Mouse (Mus musculus): ENCODE results near the gene Adgrl1. TPM values are rescaled to one million over a fixed set of nuclear protein-coding genes. Genes with fewer than 3 reads are reported as not detected.

The Adgrl1 gene
- polyA plus RNA-seq, 1 experiment from 2014 or later = 29.1 TPM

DNA sequence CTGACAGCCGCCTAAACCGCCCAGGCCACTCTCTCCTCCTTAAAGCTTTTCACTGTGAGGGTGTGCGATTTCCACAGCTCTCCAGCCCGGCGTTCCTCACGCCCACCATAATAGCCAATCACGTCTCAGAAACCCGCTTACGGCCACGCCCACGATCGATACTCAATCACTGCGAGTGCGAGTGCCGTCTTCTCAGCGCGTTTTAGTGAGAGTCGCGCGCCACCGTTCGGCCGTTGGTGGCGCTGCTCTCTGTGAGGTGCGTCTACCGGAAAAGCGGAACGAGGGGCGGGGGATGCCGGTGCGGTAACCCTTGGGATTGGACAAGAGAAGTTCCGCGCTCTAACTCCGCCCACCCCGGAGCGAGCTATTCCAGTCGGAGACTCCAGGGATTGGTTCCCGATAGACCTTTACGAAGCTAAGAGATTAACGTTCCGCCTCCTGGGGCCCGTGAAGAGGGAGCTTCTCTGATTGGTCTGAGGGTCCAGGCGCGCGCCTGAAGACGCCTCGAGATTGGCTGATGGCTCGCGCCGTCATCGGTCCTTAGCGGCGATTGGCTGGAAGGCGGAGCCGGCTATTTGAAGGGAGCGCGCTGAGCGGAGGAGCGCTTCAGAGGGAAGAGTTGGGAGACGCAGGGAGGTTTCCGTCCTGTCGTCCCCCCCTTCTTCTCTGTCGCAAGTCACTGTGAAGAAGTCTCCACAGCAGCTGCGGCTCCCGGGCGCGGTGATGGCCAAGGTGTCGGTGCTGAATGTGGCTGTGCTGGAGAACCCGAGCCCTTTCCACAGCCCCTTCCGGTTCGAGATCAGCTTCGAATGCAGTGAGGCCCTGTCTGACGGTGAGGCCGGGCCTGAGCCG lies 55.4 kb downstream of the Adgrl1 start, which contains the start of the genes Gm10644 and Asf1b:
Gene Gm10644 (minus strand): TSS at position 100 of the 852 bp plus-strand sequence.
Gene Asf1b (plus strand): TSS at position 402 of the 852 bp plus-strand sequence.
- peaks cover 9% of the 10 kb centered on the region for H3K4me1 ChIP-seq (ENCODE audit: insufficient read depth)
- H3K27ac ChIP-seq (ENCODE audit: low read depth) = 0 out of 2 replicates have a peak within 1 kb of the TSS, but pooled peaks have one; percentile 12
- under 1% methylated on average over 75 of the region's 75 CpGs for WGBS
- peak; percentile 91 for TF ChIP-seq CTCF (IDR thresholded peaks at IDR 0.05; ENCODE audit: low read depth)
- peak within 1 kb of the TSS; percentile 92 for H3K4me2 ChIP-seq
- H3K4me3 ChIP-seq (ENCODE audit: low read depth, low read length) = peak within 1 kb of the TSS; percentile 73
- ATAC-seq (ENCODE audit: insufficient read depth) = peak; percentile 100
- 0 out of 2 replicates have a peak, but pooled peaks cover under 1% of the 10 kb centered on the region for H3K36me3 ChIP-seq (ENCODE audit: insufficient read depth)
- H3K9ac ChIP-seq = peak within 1 kb of the TSS; percentile 58
- peak; percentile 100 for DNase-seq
- H3K27me3 ChIP-seq (ENCODE audit: insufficient read depth, low read length) = no peaks in the 10 kb centered on the region
- no peaks in the 10 kb centered on the region for H3K9me3 ChIP-seq (ENCODE audit: low read depth, low read length)

DNA sequence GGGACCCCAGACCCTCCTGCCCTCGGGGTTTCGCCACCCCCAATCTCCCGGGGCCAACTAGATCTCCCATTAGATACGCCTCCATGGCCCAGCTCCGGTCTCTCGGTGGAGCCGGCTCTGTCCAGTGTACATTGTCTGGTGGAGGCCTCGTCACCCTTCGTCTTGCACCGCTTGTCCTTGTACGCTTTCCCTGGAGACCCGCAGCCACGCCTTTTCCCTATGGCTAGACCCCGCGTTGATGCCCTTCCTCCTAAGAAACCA lies 56.0 kb downstream of the Adgrl1 start:
- ATAC-seq (ENCODE audit: insufficient read depth) = no peak
- no peaks in the 10 kb centered on the region for H3K9me3 ChIP-seq (ENCODE audit: low read depth, low read length)
- H3K4me3 ChIP-seq (ENCODE audit: low read depth, low read length) = peak overlapping the region; percentile 73
- 0 out of 2 replicates have a peak, but pooled peaks cover 3% of the 10 kb centered on the region for H3K36me3 ChIP-seq (ENCODE audit: insufficient read depth)
- H3K27ac ChIP-seq (ENCODE audit: low read depth) = no peak overlapping the region
- no peaks in the 10 kb centered on the region for H3K27me3 ChIP-seq (ENCODE audit: insufficient read depth, low read length)
- no peak for DNase-seq
- H3K4me1 ChIP-seq (ENCODE audit: insufficient read depth) = peaks cover 9% of the 10 kb centered on the region
- no peak for TF ChIP-seq CTCF (IDR thresholded peaks at IDR 0.05; ENCODE audit: low read depth)
- H3K4me2 ChIP-seq = peak overlapping the region; percentile 92
- WGBS = under 1% methylated on average over 15 of the region's 15 CpGs
- peak overlapping the region; percentile 58 for H3K9ac ChIP-seq

GRCm38 (mm10) chr8:83956789-83957188 lies 56.9 kb downstream of the Adgrl1 start:
- H3K4me1 ChIP-seq (ENCODE audit: insufficient read depth) = peaks cover 9% of the 10 kb centered on the region
- DNase-seq = peak; percentile 65
- no peaks in the 10 kb centered on the region for H3K9me3 ChIP-seq (ENCODE audit: low read depth, low read length)
- H3K27me3 ChIP-seq (ENCODE audit: insufficient read depth, low read length) = no peaks in the 10 kb centered on the region
- no peak overlapping the region for H3K27ac ChIP-seq (ENCODE audit: low read depth)
- peak overlapping the region; percentile 92 for H3K4me2 ChIP-seq
- ATAC-seq (ENCODE audit: insufficient read depth) = no peak
- TF ChIP-seq CTCF (IDR thresholded peaks at IDR 0.05; ENCODE audit: low read depth) = peak; percentile 48
- H3K36me3 ChIP-seq (ENCODE audit: insufficient read depth) = 0 out of 2 replicates have a peak, but pooled peaks cover 3% of the 10 kb centered on the region
- peak overlapping the region; percentile 58 for H3K9ac ChIP-seq
- peak overlapping the region; percentile 73 for H3K4me3 ChIP-seq (ENCODE audit: low read depth, low read length)
- WGBS = 23% methylated on average over 1 of the region's 1 CpGs

GRCm38 (mm10) chr8:83964015-83964765 lies 64.3 kb downstream of the Adgrl1 start:
- 80% methylated on average over 5 of the region's 5 CpGs for WGBS
- no peaks in the 10 kb centered on the region for H3K27me3 ChIP-seq (ENCODE audit: insufficient read depth, low read length)
- H3K4me1 ChIP-seq (ENCODE audit: insufficient read depth) = no peaks in the 10 kb centered on the region
- no peak for ATAC-seq (ENCODE audit: insufficient read depth)
- no peak overlapping the region for H3K4me2 ChIP-seq
- no peak overlapping the region for H3K9ac ChIP-seq
- DNase-seq = no peak
- H3K4me3 ChIP-seq (ENCODE audit: low read depth, low read length) = no peak overlapping the region
- no peak overlapping the region for H3K27ac ChIP-seq (ENCODE audit: low read depth)
- TF ChIP-seq CTCF (IDR thresholded peaks at IDR 0.05; ENCODE audit: low read depth) = no peak
- H3K36me3 ChIP-seq (ENCODE audit: insufficient read depth) = peaks cover 30% of the 10 kb centered on the region
- no peaks in the 10 kb centered on the region for H3K9me3 ChIP-seq (ENCODE audit: low read depth, low read length)

- no peak overlapping the region for H3K9ac ChIP-seq
- DNase-seq (no peak), ATAC-seq (ENCODE audit: insufficient read depth) (no peak)
- H3K27me3 ChIP-seq (ENCODE audit: insufficient read depth, low read length) = no peaks in the 10 kb centered on the region
- peaks cover 36% of the 10 kb centered on the region for H3K36me3 ChIP-seq (ENCODE audit: insufficient read depth)
- WGBS = 90% methylated on average over 7 of the region's 7 CpGs
- no peaks in the 10 kb centered on the region for H3K9me3 ChIP-seq (ENCODE audit: low read depth, low read length)
- TF ChIP-seq CTCF (IDR thresholded peaks at IDR 0.05; ENCODE audit: low read depth) = no peak
- no peak overlapping the region for H3K4me3 ChIP-seq (ENCODE audit: low read depth, low read length)
- H3K4me2 ChIP-seq = no peak overlapping the region
- H3K27ac ChIP-seq (ENCODE audit: low read depth) = no peak overlapping the region
- H3K4me1 ChIP-seq (ENCODE audit: insufficient read depth) = no peaks in the 10 kb centered on the region
Observed at GRCm38 (mm10) chr8:83967701-83968100, 67.8 kb downstream of the Adgrl1 start.

DNA sequence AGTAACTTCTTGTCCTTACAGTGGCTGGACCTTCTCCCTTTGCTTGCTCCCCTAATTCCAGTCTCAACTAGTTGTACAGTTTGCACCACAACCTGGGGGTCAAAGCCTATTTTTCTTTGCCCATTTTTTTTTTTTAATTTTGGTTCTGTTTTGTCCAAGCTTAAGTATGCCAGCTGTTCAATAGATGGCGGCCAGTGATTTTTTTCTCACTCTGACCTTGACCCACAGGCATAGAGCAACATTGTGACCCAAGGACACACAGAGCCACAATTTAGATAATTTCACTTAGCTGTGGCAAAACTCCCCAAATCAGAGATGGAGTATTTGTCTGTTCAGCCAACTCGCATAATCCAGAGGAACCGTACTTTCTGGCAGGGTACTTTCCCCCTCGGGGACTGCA lies 71.2 kb downstream of the Adgrl1 start:
- Histone ChIP-seq H3K4me3 (ENCODE audit: low read depth, low read length) (no peak overlapping the region), H3K27ac (ENCODE audit: low read depth) (no peak overlapping the region), H3K4me2 (no peak overlapping the region), H3K9ac (no peak overlapping the region), H3K36me3 (ENCODE audit: insufficient read depth) (peaks cover 27% of the 10 kb centered on the region), H3K9me3 (ENCODE audit: low read depth, low read length) (no peaks in the 10 kb centered on the region), H3K4me1 (ENCODE audit: insufficient read depth) (no peaks in the 10 kb centered on the region), H3K27me3 (ENCODE audit: insufficient read depth, low read length) (no peaks in the 10 kb centered on the region)
- no peak for TF ChIP-seq CTCF (IDR thresholded peaks at IDR 0.05; ENCODE audit: low read depth)
- WGBS = 90% methylated on average over 4 of the region's 4 CpGs
- ATAC-seq (ENCODE audit: insufficient read depth) (no peak), DNase-seq (no peak)

DNA sequence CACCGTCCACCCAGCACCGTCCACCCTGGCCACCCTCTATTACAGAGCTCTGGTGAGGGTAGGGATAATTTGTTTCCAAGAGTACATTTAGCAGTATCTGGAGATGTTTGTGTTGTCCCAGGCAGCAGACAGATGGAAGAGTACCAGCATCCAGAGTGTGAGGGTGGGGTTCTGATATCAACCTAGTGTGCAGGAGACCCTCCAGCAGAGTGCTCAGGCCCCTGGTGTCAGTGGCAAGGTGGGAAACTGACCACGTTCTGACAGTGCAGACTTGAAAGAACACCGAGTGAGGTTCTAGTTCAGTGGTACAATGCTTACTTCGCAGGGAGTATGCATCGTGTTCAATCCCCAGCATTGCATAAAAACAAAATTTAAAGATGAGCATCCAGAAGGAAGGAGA lies 71.8 kb downstream of the Adgrl1 start:
- Histone ChIP-seq H3K4me3 (ENCODE audit: low read depth, low read length) (peak overlapping the region; percentile 97), H3K27ac (ENCODE audit: low read depth) (no peak overlapping the region), H3K4me2 (peak overlapping the region; percentile 88), H3K9me3 (ENCODE audit: low read depth, low read length) (no peaks in the 10 kb centered on the region), H3K27me3 (ENCODE audit: insufficient read depth, low read length) (no peaks in the 10 kb centered on the region), H3K9ac (no peak overlapping the region), H3K36me3 (ENCODE audit: insufficient read depth) (peaks cover 27% of the 10 kb centered on the region), H3K4me1 (ENCODE audit: insufficient read depth) (no peaks in the 10 kb centered on the region)
- DNase-seq (no peak), ATAC-seq (ENCODE audit: insufficient read depth) (no peak)
- TF ChIP-seq CTCF (IDR thresholded peaks at IDR 0.05; ENCODE audit: low read depth) = no peak
- 75% methylated on average over 6 of the region's 6 CpGs for WGBS

All from lung, embryonic 14.5 days (tissue).